Mouse (Mus musculus) MEL (cell line): ENCODE results near the gene Tlx3. TPM values are rescaled to one million over a fixed set of nuclear protein-coding genes. Genes with fewer than 3 reads are reported as not detected.

ENCODE experiments used
- DNase-seq: peaks from one replicate; pipeline ENCODE4 v3.0.0; 2011; ENCODE audit warnings: low read depth, low spot score
- H3K27ac ChIP-seq: 2 replicates; pipeline ENCODE4 v1.5.1; 2012; ENCODE audit warnings: low read depth, mild to moderate bottlenecking, control low read depth, low read length, moderate library complexity; ENCODE audit not compliant: control insufficient read depth
- H3K27me3 ChIP-seq, 2 experiments: fragments of 150-350 bp in 1 of 2; sonication (generic) in 1 of 2; 2 replicates each; pipeline ENCODE4 v1.6.1; 2012; ENCODE audit warnings: low read length in 2 of 2, mild to moderate bottlenecking in 2 of 2, improper control_type of control experiment in 1 of 2, moderate library complexity in 1 of 2; ENCODE audit not compliant: insufficient read depth in 2 of 2, control insufficient read depth in 1 of 2
- H3K36me3 ChIP-seq, 2 experiments: 2 replicates each; pipeline ENCODE4 v1.6.1; 2012 to 2014; ENCODE audit warnings: low read length in 2 of 2, improper control_type of control experiment in 1 of 2, inconsistent platforms in 1 of 2, mild to moderate bottlenecking in 1 of 2; ENCODE audit not compliant: insufficient read depth in 2 of 2, control insufficient read depth in 1 of 2
- H3K4me1 ChIP-seq, 2 experiments: fragments of 150-350 bp in 1 of 2; sonication (generic) in 1 of 2; 2 replicates each; pipeline ENCODE4 v1.6.1; 2012; ENCODE audit warnings: low read length in 2 of 2, improper control_type of control experiment in 1 of 2, mild to moderate bottlenecking in 1 of 2; ENCODE audit not compliant: insufficient read depth in 2 of 2, control insufficient read depth in 1 of 2
- H3K4me3 ChIP-seq, 2 experiments: fragments of 150-350 bp in 1 of 2; sonication (generic) in 1 of 2; 2 replicates each; pipeline ENCODE4 v1.5.1; 2012; ENCODE audit warnings: low read depth in 2 of 2, low read length in 2 of 2, mild to moderate bottlenecking in 2 of 2, moderate library complexity in 2 of 2, control low read depth in 1 of 2, improper control_type of control experiment in 1 of 2; ENCODE audit not compliant: control insufficient read depth in 1 of 2, insufficient read depth in 1 of 2
- H3K79me2 ChIP-seq: 2 replicates; pipeline ENCODE4 v1.6.1; 2012; ENCODE audit warnings: mild to moderate bottlenecking, low read length, moderate library complexity; ENCODE audit not compliant: control insufficient read depth, poor library complexity, insufficient read depth
- H3K9ac ChIP-seq: 2 replicates; pipeline ENCODE4 v1.6.1; 2012; ENCODE audit warnings: low read depth, mild to moderate bottlenecking, control low read depth, low read length, moderate library complexity; ENCODE audit not compliant: control insufficient read depth, poor library complexity, severe bottlenecking
- H3K9me3 ChIP-seq: fragments of 150-350 bp; sonication (generic); replicated peaks from 2 replicates; pipeline ENCODE4 v1.6.1; 2012; ENCODE audit warnings: mild to moderate bottlenecking, low read length, improper control_type of control experiment, moderate library complexity; ENCODE audit not compliant: insufficient read depth
- BHLHE40 ChIP-seq: IDR thresholded peaks from 2 replicates; pipeline ENCODE4 v1.6.1; 2012; ENCODE audit warnings: low read depth, mild to moderate bottlenecking, inconsistent platforms, low read length, improper control_type of control experiment, borderline replicate concordance
- CHD1 ChIP-seq: IDR thresholded peaks from 2 replicates; pipeline ENCODE4 v1.6.1; 2012; ENCODE audit warnings: low read depth, mild to moderate bottlenecking, inconsistent platforms, low read length, improper control_type of control experiment
- CHD2 ChIP-seq: IDR thresholded peaks from 2 replicates; pipeline ENCODE4 v1.6.1; 2011; ENCODE audit warnings: low read length, improper control_type of control experiment
- CTCF ChIP-seq, 3 experiments: IDR thresholded peaks in 2 of 3; conservative IDR thresholded peaks in 1 of 3; 2 replicates each; pipeline ENCODE4 v1.5.1; 2011 to 2012; ENCODE audit warnings: low read length in 3 of 3, low read depth in 2 of 3, mild to moderate bottlenecking in 2 of 3, improper control_type of control experiment in 1 of 3, inconsistent platforms in 1 of 3, mixed read lengths in 1 of 3, moderate library complexity in 1 of 3; ENCODE audit not compliant: control insufficient read depth in 1 of 3, insufficient read depth in 1 of 3, poor library complexity in 1 of 3, severe bottlenecking in 1 of 3
- ELF1 ChIP-seq: IDR thresholded peaks from 2 replicates; pipeline ENCODE4 v1.6.1; 2014; ENCODE audit warnings: low read depth, mild to moderate bottlenecking, inconsistent platforms, low read length, improper control_type of control experiment, moderate library complexity
- GATA1 ChIP-seq: IDR thresholded peaks from 2 replicates; pipeline ENCODE4 v1.6.1; 2011; ENCODE audit warnings: low read depth, low read length, improper control_type of control experiment
- HCFC1 ChIP-seq: IDR thresholded peaks from 2 replicates; pipeline ENCODE4 v1.6.1; 2012; ENCODE audit warnings: low read depth, mild to moderate bottlenecking, inconsistent platforms, low read length, improper control_type of control experiment, moderate library complexity
- JUND ChIP-seq: IDR thresholded peaks from 2 replicates; pipeline ENCODE4 v1.6.1; 2011; ENCODE audit warnings: low read depth, mild to moderate bottlenecking, improper control_type of control experiment, low read length
- KAT2A ChIP-seq: conservative IDR thresholded peaks from 2 replicates; pipeline ENCODE4 v1.6.1; 2012; ENCODE audit warnings: low read depth, low read length, improper control_type of control experiment, inconsistent platforms
- MAX ChIP-seq: IDR thresholded peaks from 2 replicates; pipeline ENCODE4 v1.6.1; 2011; ENCODE audit warnings: low read length, improper control_type of control experiment
- MAZ ChIP-seq: IDR thresholded peaks from 2 replicates; pipeline ENCODE4 v1.6.1; 2012; ENCODE audit warnings: low read depth, mild to moderate bottlenecking, inconsistent platforms, low read length, improper control_type of control experiment
- NRF1 ChIP-seq: IDR thresholded peaks from 2 replicates; pipeline ENCODE4 v1.6.1; 2014; ENCODE audit warnings: low read depth, mild to moderate bottlenecking, inconsistent platforms, low read length, improper control_type of control experiment, moderate library complexity; ENCODE audit not compliant: poor library complexity, insufficient read depth, severe bottlenecking
- RAD21 ChIP-seq: IDR thresholded peaks from 2 replicates; pipeline ENCODE4 v1.6.1; 2011; ENCODE audit warnings: mild to moderate bottlenecking, low read depth, low read length, improper control_type of control experiment
- TAL1 ChIP-seq: IDR thresholded peaks from 2 replicates; pipeline ENCODE4 v1.6.1; 2012; ENCODE audit warnings: mild to moderate bottlenecking, inconsistent platforms, low read length, moderate library complexity, mixed read lengths
- TBP ChIP-seq: IDR thresholded peaks from 2 replicates; pipeline ENCODE4 v1.8.0; 2011; ENCODE audit warnings: low read depth, low read length, improper control_type of control experiment
- TCF12 ChIP-seq: IDR thresholded peaks from 2 replicates; pipeline ENCODE4 v1.6.1; 2014; ENCODE audit warnings: low read depth, mild to moderate bottlenecking, inconsistent platforms, low read length, improper control_type of control experiment, moderate library complexity
- USF1 ChIP-seq: IDR thresholded peaks from 2 replicates; pipeline ENCODE4 v1.6.1; 2014; ENCODE audit warnings: low read depth, mild to moderate bottlenecking, inconsistent platforms, low read length, improper control_type of control experiment, moderate library complexity
- USF2 ChIP-seq, 2 experiments: IDR thresholded peaks; 2 replicates each; pipeline ENCODE4 v1.6.1; 2011 to 2012; ENCODE audit warnings: improper control_type of control experiment in 2 of 2, low read length in 2 of 2, borderline replicate concordance in 1 of 2, inconsistent platforms in 1 of 2, low read depth in 1 of 2, mild to moderate bottlenecking in 1 of 2; ENCODE audit not compliant: insufficient read depth in 1 of 2
- ZMIZ1 ChIP-seq: IDR thresholded peaks from 2 replicates; pipeline ENCODE4 v1.6.1; 2012; ENCODE audit warnings: low read depth, mild to moderate bottlenecking, inconsistent platforms, low read length, improper control_type of control experiment, moderate library complexity
- ZNF384 ChIP-seq: IDR thresholded peaks from 2 replicates; pipeline ENCODE4 v1.6.1; 2012; ENCODE audit warnings: low read depth, mild to moderate bottlenecking, inconsistent platforms, low read length, improper control_type of control experiment
- polyA plus RNA-seq, 2 experiments: library from polyadenylated mRNA; stranded (reverse) in 1 of 2; unstranded in 1 of 2; fragments of >175 nt in 1 of 2; fragments of >200 nt in 1 of 2; gene quantifications; 2 replicates each; pipeline versions ENCODE4 v1.2.1 to v1.2.4; 2012; ENCODE audit warnings: low replicate concordance in 2 of 2, low read depth in 1 of 2; ENCODE audit not compliant: insufficient read length in 2 of 2, insufficient read depth in 1 of 2, missing spikeins in 1 of 2
- total RNA-seq: library from RNA; depleted of rRNA; stranded (reverse); fragments of 300-350 nt; gene quantifications from 2 replicates; pipeline ENCODE4 v1.2.3, GENCODE M21; 2012

Tlx3 gene
- total and polyA plus RNA-seq, 3 experiments = not detected

GRCm38 (mm10) chr11:33200764-33201625 is 2.4 kb downstream of the Tlx3 start:
- Histone ChIP-seq H3K27ac (no peak overlapping the region), H3K79me2 (no peaks in the 10 kb centered on the region), H3K4me1 (no peaks in the 10 kb centered on the region), H3K9me3 (no peaks in the 10 kb centered on the region), H3K4me3 (no peak overlapping the region), H3K9ac (no peak overlapping the region), H3K27me3 (no peaks in the 10 kb centered on the region), H3K36me3 (no peaks in the 10 kb centered on the region)
- TF ChIP-seq GATA1 = no peak
- TF ChIP-seq TCF12 = no peak
- no peak for TF ChIP-seq USF1
- TF ChIP-seq TAL1 = no peak
- no peak for TF ChIP-seq NRF1
- no peak for TF ChIP-seq ZNF384
- TF ChIP-seq RAD21 = no peak
- TF ChIP-seq TBP = no peak
- no peak for TF ChIP-seq USF2 (IDR thresholded peaks at IDR 0.05; ENCODE audit: borderline replicate concordance in 1 of 2, insufficient read depth in 1 of 2, low read depth in 1 of 2, low read length in 2 of 2)
- TF ChIP-seq JUND = no peak
- TF ChIP-seq ZMIZ1 = no peak
- no peak for TF ChIP-seq MAZ
- no peak for TF ChIP-seq CHD2
- TF ChIP-seq HCFC1 = no peak
- no peak for TF ChIP-seq KAT2A
- TF ChIP-seq CHD1 = no peak
- TF ChIP-seq BHLHE40 = no peak
- no peak for TF ChIP-seq MAX
- no peak for TF ChIP-seq ELF1
- no peak for TF ChIP-seq CTCF (IDR thresholded peaks at IDR 0.05 in 2 of 3, conservative IDR thresholded peaks at IDR 0.05 in 1 of 3; ENCODE audit: control insufficient read depth in 1 of 3, insufficient read depth in 1 of 3, low read depth in 2 of 3, low read length in 3 of 3, poor library complexity in 1 of 3, severe bottlenecking in 1 of 3)
- DNase-seq = no peak
